Mouse (Mus musculus): Measurements from ENCODE around the gene Dhodh.

- no peak for TF ChIP-seq TAL1 (IDR thresholded peaks at IDR 0.05; ENCODE audit: low read length)
- no peak for TF ChIP-seq GATA1 (IDR thresholded peaks at IDR 0.05; ENCODE audit: low read length)
Measured at GRCm38 (mm10) chr8:109585652-109586051, 22.8 kb downstream of the Dhodh start.
